Comparison of ENCODE assay signal across 8 mouse cellular contexts in the genomic region with DNA sequence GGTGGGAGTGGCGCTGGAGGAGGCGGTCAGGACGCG. TPM values are rescaled to one million over a fixed set of nuclear protein-coding genes. Genes with fewer than 3 reads are reported as not detected.
DNase-seq lines count a peak whose midpoint lies in the region; ATAC-seq and TF ChIP-seq lines count a peak whose summit lies in the region.

Adora2a (plus strand) TSS at position 6 of the 36 bp plus-strand sequence.

- TF ChIP-seq CTCF in spleen, adult 2 months (IDR thresholded peaks at IDR 0.05; ENCODE audit: extremely low read depth, insufficient read depth, insufficient read length, insufficient replicate concordance) = no peak
- no peak for TF ChIP-seq CTCF in forebrain, postnatal 0 days (IDR thresholded peaks at IDR 0.05; ENCODE audit: low read depth)

- ATAC-seq in forebrain, postnatal 0 days = no peak
- ATAC-seq in limb, embryonic 12.5 days (ENCODE audit: insufficient number of reproducible peaks, insufficient read depth, low FRiP score, low TSS enrichment, low read depth) = no peak
- ATAC-seq in stomach, embryonic 15.5 days (ENCODE audit: insufficient read depth, low FRiP score, low read depth) = no peak

- H3K4me1 ChIP-seq in spleen, adult 2 months (ENCODE audit: control insufficient read depth, insufficient read depth, insufficient read length) = peaks cover 36% of the 10 kb centered on the region; the same call in 1 of the 2 replicates
- no peaks in the 10 kb centered on the region for H3K4me1 ChIP-seq in forebrain, postnatal 0 days (ENCODE audit: insufficient read depth)
- H3K4me1 ChIP-seq in limb, embryonic 12.5 days (replicated peaks) = peaks cover 13% of the 10 kb centered on the region
- peaks cover 23% of the 10 kb centered on the region for H3K4me1 ChIP-seq in stomach, embryonic 15.5 days

- TF ChIP-seq POLR2A in spleen, adult 2 months (IDR thresholded peaks at IDR 0.05; ENCODE audit: low read depth, low read length) = no peak

- H3K4me2 ChIP-seq in forebrain, postnatal 0 days (ENCODE audit: low read depth) = peak within 1 kb of the TSS; percentile 49
- peak within 1 kb of the TSS; percentile 68 for H3K4me2 ChIP-seq in limb, embryonic 12.5 days
- peak within 1 kb of the TSS; percentile 93 for H3K4me2 ChIP-seq in stomach, embryonic 15.5 days

- H3K36me3 ChIP-seq in spleen, adult 2 months (ENCODE audit: control insufficient read depth, insufficient read depth, low read length) = no peaks in the 10 kb centered on the region
- H3K36me3 ChIP-seq in forebrain, postnatal 0 days (ENCODE audit: insufficient read depth) = peaks cover 17% of the 10 kb centered on the region; the same call in 1 of the 2 replicates
- peaks cover 16% of the 10 kb centered on the region for H3K36me3 ChIP-seq in limb, embryonic 12.5 days
- no peaks in the 10 kb centered on the region for H3K36me3 ChIP-seq in stomach, embryonic 15.5 days

- no peaks in the 10 kb centered on the region for H3K9me3 ChIP-seq in forebrain, postnatal 0 days (ENCODE audit: low read length)
- H3K9me3 ChIP-seq in limb, embryonic 12.5 days = no peaks in the 10 kb centered on the region
- H3K9me3 ChIP-seq in stomach, embryonic 15.5 days = no peaks in the 10 kb centered on the region

- peak within 1 kb of the TSS; percentile 87 for H3K27ac ChIP-seq in spleen, adult 2 months (ENCODE audit: insufficient read depth, low read length)
- no peak within 1 kb of the TSS; the same call in 1 of the 2 replicates for H3K27ac ChIP-seq in forebrain, postnatal 0 days (ENCODE audit: low read depth, low read length)
- H3K27ac ChIP-seq in limb, embryonic 12.5 days = no peak within 1 kb of the TSS
- H3K27ac ChIP-seq in stomach, embryonic 15.5 days = no peak within 1 kb of the TSS

- DNase-seq in spleen, adult 2 months (ENCODE audit: low read depth in 1 of 2, low spot score in 2 of 2) = no peak
- DNase-seq in spleen, postnatal 14 days (ENCODE audit: low spot score in 2 of 2) = no peak
- no peak for DNase-seq in forebrain, postnatal 0 days
- DNase-seq in MN1 (ENCODE audit: low spot score) = no peak
- DNase-seq in spleen, postnatal 10 days (ENCODE audit: low spot score in 2 of 2) = no peak
- no peak for DNase-seq in thymus, adult 18-20 months

- H3K9ac ChIP-seq in forebrain, postnatal 0 days = peak within 1 kb of the TSS; percentile 44
- H3K9ac ChIP-seq in limb, embryonic 12.5 days (replicated peaks) = peak within 1 kb of the TSS; percentile 42; the same call in 1 of the 2 replicates
- peak within 1 kb of the TSS; percentile 25 for H3K9ac ChIP-seq in stomach, embryonic 15.5 days

- WGBS in spleen, adult 2 months = 0% methylated on average over 3 of the region's 4 CpGs
- 0% methylated on average over 2 of the region's 4 CpGs for WGBS in forebrain, postnatal 0 days
- 0% methylated on average over 4 of the region's 4 CpGs for WGBS in limb, embryonic 12.5 days
- 0% methylated on average over 4 of the region's 4 CpGs for WGBS in stomach, embryonic 15.5 days

- H3K27me3 ChIP-seq in spleen, adult 2 months (ENCODE audit: control insufficient read depth, insufficient read depth, low read length) = peaks cover 4% of the 10 kb centered on the region; the same call in 1 of the 2 replicates
- peaks cover 16% of the 10 kb centered on the region; the same call in 1 of the 2 replicates for H3K27me3 ChIP-seq in forebrain, postnatal 0 days (ENCODE audit: insufficient read depth, low read length)
- peaks cover 56% of the 10 kb centered on the region for H3K27me3 ChIP-seq in limb, embryonic 12.5 days
- H3K27me3 ChIP-seq in stomach, embryonic 15.5 days (replicated peaks) = peaks cover 22% of the 10 kb centered on the region

- H3K4me3 ChIP-seq in spleen, adult 2 months (ENCODE audit: extremely low read depth, insufficient read depth, insufficient read length) = peak within 1 kb of the TSS; percentile 90
- peak within 1 kb of the TSS; percentile 40 for H3K4me3 ChIP-seq in forebrain, postnatal 0 days (ENCODE audit: low read depth, low read length)
- H3K4me3 ChIP-seq in limb, embryonic 12.5 days (replicated peaks) = peak within 1 kb of the TSS; percentile 47
- H3K4me3 ChIP-seq in stomach, embryonic 15.5 days (replicated peaks) = peak within 1 kb of the TSS; percentile 52

RNA-seq across cellular contexts. Expression of gene Adora2a, which starts in this region (rescaled TPM):
- polyA plus RNA-seq in spleen, adult 2 months (2012; rRNA removed) = 30.8 and 44.2 TPM in 2 replicates
- 19.5 and 22.5 TPM in 2 replicates for total RNA-seq in forebrain, postnatal 0 days (2014; rRNA removed)
- polyA plus RNA-seq in forebrain, postnatal 0 days (2015; fragmentation: Nextera tagmentation; extraction: Ambion mirVana) = 9.4 TPM in 2 replicates
- polyA plus RNA-seq in limb, embryonic 12.5 days (2016; fragmentation: Nextera tagmentation; extraction: Ambion mirVana) = 1.7 and 2.2 TPM in 2 replicates
- 2.6 and 2.9 TPM in 2 replicates for polyA plus RNA-seq in stomach, embryonic 15.5 days (2015; fragmentation: Nextera tagmentation; extraction: Ambion mirVana)

Comparison
In these comparisons a context has a peak if more than half of its experiments do, and no peak if none do; other contexts are left out.
1. H3K4me3 ChIP-seq: peak in every context shown above with its lines; median percentile 90 in spleen, adult 2 months; 52 in stomach, embryonic 15.5 days; 47 in limb, embryonic 12.5 days; 40 in forebrain, postnatal 0 days.